Mouse (Mus musculus): Measurements from ENCODE around the gene Ppara.

DNA sequence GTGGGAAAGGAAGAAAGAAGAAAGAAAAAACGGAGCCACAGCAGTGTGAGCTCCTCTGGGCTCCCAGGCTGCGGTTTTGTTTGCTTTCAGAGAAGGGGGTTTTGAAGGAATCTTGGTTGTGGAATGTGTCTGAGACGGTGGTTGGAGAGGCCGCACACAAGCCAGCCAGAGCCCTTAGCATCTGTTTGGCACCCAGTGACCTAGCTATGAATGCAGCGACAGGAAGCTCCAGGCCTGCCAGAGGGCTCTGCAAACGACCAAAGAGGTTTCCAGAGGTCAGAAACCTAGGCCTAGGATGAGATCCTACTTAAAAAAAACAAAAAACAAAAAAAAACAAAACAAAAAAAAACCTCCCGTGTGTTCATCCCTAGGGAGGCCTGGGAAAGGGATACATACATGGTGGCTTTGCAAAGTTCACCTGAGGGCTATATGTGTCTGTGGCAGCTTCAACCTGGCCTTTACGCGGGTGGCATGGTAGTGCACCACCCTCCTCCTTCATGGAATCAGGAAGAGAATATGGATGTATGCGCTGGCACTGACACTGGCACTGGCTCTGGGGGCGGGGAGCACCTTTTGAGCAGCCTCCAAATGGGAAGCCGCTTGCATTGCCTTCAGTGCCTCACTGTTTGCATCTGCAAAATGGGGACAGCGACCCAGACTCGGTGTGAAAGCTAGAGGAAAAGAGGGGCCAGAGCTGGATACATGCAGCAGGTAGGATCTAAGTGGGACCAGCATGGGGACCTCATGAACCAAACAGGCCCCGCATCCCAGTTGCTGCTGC, 47.0 kb upstream of the Ppara start:
- TF ChIP-seq CTCF (IDR thresholded peaks at IDR 0.05; ENCODE audit: insufficient read depth, low read depth, low read length) (no peak), POLR2A (IDR thresholded peaks at IDR 0.05; ENCODE audit: insufficient read depth, low read depth, low read length) (no peak)

Data from olfactory bulb, adult 2 months (tissue).